Mouse (Mus musculus) CD8-positive naive resting alpha-beta T cell, adult 2 months (primary cell): ENCODE results near the gene Foxi3.

ENCODE experiments used
- DNase-seq, 2 experiments: peaks; one replicate each; pipeline ENCODE4 v3.0.0; 2022; ENCODE audit warnings: low read depth in 2 of 2, low spot score in 2 of 2

The Foxi3 gene

DNA sequence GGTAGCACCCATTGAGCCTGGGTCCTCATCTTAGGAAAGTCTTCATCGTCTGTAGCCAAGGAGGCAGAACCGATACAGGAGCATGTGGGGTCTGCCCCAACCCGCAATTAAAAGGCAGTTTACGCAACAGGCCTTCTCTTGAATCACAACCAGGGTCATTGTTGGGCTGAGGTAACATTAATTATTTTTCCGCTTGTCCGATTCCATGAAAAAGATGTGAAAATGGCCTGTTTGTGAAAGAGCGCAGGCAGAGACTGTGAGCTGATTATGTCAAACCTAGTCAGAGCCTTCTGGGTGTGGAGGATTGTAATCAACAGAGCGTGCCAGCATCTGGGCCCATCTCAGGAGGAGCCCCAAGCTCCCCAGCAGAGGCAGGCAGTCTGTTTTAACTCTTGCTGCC is 30.4 kb downstream of the Foxi3 start:
- DNase-seq, result no peak

- DNase-seq, result no peak
These were observed 39.9 kb downstream of the Foxi3 start for GRCm38 (mm10) chr6:70996123-70996723.

DNA sequence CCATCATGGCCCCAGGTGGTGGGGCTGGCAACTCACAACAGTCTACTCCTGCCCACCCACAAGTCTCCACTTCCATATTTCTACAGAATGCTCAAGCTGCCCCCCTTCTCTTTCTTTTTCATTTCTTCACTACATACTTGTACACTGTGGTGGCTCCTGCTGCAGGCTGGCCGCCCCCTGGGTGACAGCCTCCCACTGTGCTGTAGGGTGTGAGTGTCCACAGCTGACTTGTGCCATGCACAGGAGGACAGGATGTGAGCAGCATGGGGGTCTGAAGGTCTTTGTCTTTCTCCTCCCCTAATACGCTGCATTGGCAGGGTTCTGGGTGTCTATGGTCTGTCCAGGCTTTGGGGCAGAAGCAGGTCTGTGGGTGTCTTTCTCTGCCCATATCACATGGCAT is 46.3 kb downstream of the Foxi3 start:
- DNase-seq, result no peak

GRCm38 (mm10) chr6:71004161-71004560 is 47.8 kb downstream of the Foxi3 start:
- DNase-seq, result no peak
